Mouse (Mus musculus) E14TG2a.4 (cell line): ENCODE data around the gene Olfr1315-ps1.

ENCODE experiments used
- CTCF ChIP-seq: conservative IDR thresholded peaks from 2 replicates; pipeline ENCODE4 v1.5.1; 2014; ENCODE audit warnings: low read length
- NANOG ChIP-seq: IDR thresholded peaks from 2 replicates; pipeline ENCODE4 v1.6.1; 2014; ENCODE audit warnings: borderline replicate concordance, low read length, mixed read lengths
- POU5F1 ChIP-seq: IDR thresholded peaks from 2 replicates; pipeline ENCODE4 v1.6.1; 2014; ENCODE audit warnings: low read length, borderline replicate concordance

DNA sequence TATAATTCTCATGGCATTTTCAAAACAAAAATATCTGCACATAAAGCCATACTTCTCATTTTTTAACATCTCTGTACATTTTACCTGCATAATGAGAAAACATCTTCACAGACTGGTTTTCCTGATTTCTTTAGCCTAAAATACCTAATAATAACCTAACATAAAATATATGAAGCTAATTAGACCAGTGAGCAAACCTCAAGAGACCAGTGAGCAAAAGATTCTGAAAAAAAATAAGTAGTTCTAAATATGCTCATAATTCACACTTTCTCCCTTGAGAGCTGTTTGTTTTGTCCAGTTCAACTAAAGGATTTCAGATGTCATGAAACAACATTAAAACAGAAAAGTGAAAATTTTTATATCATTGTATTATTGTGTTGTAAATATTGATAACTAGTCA is 18.6 kb downstream of the Olfr1315-ps1 start, which contains the start of gene Olfr1314:
- TF ChIP-seq CTCF (no peak), NANOG (no peak), POU5F1 (no peak)
